Mouse (Mus musculus): Measurements from ENCODE around the gene Tbc1d9b.
A peak's percentile ranks its signal among the peaks of the same experiment; 100 is the strongest.

Gene Tbc1d9b

DNA sequence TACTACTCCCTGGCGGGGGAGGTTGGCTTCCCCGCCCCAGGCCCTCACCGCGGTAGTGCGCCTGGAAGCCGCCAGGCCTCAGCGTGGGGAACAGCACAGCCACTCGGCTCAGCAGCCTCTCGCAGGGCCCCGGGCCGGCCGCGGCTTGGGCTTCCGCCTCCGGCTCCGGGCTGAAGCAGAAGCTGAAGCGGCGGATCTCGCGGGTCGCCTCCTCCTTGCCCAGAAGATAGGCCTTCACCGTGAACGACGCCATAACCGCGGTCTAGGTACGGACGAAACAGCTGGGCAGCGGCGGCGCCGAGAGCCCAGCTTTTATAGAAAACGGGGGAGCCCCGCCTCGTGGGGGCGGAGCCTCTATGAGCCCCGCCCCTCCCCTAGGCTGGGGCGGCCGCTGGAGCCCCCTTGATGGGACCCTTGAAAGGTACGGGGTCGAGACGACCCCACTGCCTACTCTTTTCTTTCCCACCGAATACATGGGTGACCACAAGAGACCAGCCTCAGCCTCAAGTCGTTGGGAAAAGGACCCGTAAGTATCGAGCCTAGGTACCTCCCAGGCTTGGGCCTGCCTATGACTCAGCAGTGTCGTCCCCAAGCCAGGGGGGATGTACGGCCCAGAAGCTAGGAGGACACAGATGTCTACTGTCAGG, 79.4 kb downstream of the Tbc1d9b start, which contains the start of the genes Sqstm1 and Mgat4b:
Gene Sqstm1, minus strand, starts transcription at position 323 of the 647 bp plus-strand sequence.
Gene Mgat4b, plus strand, starts transcription at position 386 of the 647 bp plus-strand sequence.
- peak; percentile 82 to 94 for DNase-seq (ENCODE audit: low spot score in 2 of 2)

DNA sequence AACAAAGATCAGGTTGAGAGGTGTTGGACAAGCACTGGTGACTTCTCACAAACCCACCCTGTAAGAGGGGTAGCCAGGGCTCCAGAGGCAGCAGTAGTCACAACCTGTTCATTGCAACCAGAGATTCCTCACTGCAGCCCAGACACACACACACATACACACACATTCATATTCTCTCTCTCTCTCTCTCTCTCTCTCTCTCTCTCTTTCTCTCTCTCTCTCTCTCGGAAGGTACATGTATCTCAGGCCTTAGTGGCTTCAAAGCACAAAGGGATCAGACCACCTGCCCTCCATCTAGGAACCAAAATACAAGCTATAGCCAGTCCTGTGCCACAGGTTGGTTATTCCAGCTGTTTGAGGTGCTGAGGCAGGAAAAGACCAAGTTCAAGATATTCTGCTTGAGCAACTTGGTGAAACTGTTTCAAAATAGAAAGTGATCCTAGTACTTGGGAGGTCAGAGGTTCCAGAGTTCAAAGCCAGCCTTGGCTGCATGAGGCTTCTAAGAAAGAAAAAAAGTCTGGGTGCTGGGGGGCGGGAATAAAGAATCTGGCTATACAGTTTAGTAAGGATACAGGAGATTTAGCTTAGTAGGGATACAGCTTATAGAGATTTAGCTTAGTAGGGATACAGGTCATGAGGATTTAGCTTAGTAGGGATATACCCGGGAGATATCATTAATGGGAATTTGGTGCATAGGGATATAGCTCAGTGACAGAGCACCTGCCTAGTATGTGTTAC, 80.3 kb downstream of the Tbc1d9b start:
- no peak for DNase-seq (ENCODE audit: low spot score in 2 of 2)

- DNase-seq (ENCODE audit: low spot score in 2 of 2) = no peak
Observed at GRCm38 (mm10) chr11:50212060-50212739, 81.0 kb downstream of the Tbc1d9b start.

GRCm38 (mm10) chr11:50212848-50213758, 81.9 kb downstream of the Tbc1d9b start:
- peak in 1 of 2 experiments; percentile 61 for DNase-seq (ENCODE audit: low spot score in 2 of 2)

- DNase-seq (ENCODE audit: low spot score in 2 of 2) = no peak
Observed at GRCm38 (mm10) chr11:50214631-50215030, 83.4 kb downstream of the Tbc1d9b start.

- DNase-seq (ENCODE audit: low spot score in 2 of 2) = no peak
Observed at GRCm38 (mm10) chr11:50215633-50216032, 84.4 kb downstream of the Tbc1d9b start.

GRCm38 (mm10) chr11:50216724-50217366, 85.6 kb downstream of the Tbc1d9b start:
- DNase-seq (ENCODE audit: low spot score in 2 of 2) = peak in 1 of 2 experiments; percentile 61

DNA sequence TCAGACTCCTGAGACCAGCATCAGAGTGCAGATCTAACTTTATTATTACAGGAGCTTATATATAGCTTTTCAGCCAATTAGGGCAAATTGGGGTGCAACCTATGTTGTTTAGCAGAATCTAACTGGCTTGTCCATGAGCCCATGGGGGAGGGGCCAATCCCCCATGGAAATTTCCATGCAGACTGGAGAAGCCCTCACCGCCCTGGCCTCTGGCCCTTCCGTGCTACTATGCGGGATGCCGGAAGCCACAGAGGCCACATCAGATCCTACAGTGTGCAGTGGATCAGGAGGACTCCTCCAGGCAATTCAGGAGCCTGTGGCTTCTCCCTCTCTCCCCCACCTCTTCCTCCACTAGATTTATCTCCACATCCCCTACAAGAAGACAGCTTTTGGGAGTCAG, 86.6 kb downstream of the Tbc1d9b start:
- no peak for DNase-seq (ENCODE audit: low spot score in 2 of 2)

DNA sequence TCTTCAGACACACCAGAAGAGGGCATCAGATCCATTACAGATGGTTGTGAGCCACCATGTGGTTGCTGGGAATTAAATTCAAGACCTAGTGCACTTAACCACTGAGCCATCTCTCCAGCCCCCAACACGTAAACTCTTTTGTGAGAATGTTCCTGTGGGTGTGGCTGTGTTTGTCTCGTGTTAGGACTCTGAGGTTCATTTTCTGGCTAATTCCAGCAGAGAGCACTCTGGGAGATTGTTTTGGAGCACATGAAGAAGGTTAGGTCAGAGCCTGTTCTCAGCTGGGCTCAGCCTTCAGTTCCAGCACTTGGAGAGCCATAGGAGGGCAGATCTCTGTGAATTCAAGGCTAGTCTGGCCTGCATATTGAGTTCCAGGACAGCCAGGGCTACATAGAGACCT, 88.6 kb downstream of the Tbc1d9b start:
- no peak for DNase-seq (ENCODE audit: low spot score in 2 of 2)
